Mouse (Mus musculus): ENCODE results near the gene Dyrk3. TPM values are rescaled to one million over a fixed set of nuclear protein-coding genes. Genes with fewer than 3 reads are reported as not detected.
"Not testable (repeated sequence)": the region's sequence is repeated elsewhere in the genome, so short reads cannot be mapped to it uniquely, and the experiment has no call there.

Gene Dyrk3
- polyA plus RNA-seq, 1 experiment: 0.94 TPM

DNA sequence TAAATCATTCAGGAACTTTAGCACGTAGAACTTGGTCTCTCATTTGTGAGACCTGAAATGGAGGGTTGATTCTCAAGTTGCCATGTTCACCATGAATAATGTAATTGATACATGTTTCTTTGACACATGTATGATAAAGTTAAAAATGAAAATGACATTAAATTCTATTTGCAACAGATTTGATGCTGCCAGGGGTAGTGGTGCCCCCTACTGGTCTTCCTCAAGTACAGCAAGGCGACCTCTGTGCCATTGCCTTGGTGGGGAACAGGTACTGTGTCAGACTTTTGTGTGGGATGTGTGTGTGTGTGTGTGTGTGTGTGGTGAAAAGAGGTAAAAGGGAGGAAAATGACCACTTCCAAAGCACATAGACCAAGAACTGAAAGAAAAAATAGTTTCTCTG, 17.3 kb upstream of the Dyrk3 start:
- H3K4me1 ChIP-seq (ENCODE audit: control insufficient read depth, insufficient read depth, low read length): peaks cover 5% of the 10 kb centered on the region
- peak; percentile 42 for DNase-seq
- no peak for TF ChIP-seq POLR2A (IDR thresholded peaks at IDR 0.05; ENCODE audit: low read depth, low read length)
- peak; percentile 88 for TF ChIP-seq CTCF (conservative IDR thresholded peaks at IDR 0.05; ENCODE audit: insufficient read depth, insufficient read length, low read depth, low read length)
- 0 out of 2 replicates have a peak, but pooled peaks cover 5% of the 10 kb centered on the region for H3K36me3 ChIP-seq (ENCODE audit: control insufficient read depth, insufficient read depth, low read length)
- no peaks in the 10 kb centered on the region for H3K27me3 ChIP-seq (replicated peaks; ENCODE audit: control insufficient read depth, insufficient read depth, low read length)
- no peak overlapping the region for H3K27ac ChIP-seq (ENCODE audit: insufficient read depth, low read depth, low read length)
- 66% methylated on average over 2 of the region's 2 CpGs for WGBS
- no peak overlapping the region for H3K4me3 ChIP-seq (ENCODE audit: insufficient read depth, low read depth, low read length)

DNA sequence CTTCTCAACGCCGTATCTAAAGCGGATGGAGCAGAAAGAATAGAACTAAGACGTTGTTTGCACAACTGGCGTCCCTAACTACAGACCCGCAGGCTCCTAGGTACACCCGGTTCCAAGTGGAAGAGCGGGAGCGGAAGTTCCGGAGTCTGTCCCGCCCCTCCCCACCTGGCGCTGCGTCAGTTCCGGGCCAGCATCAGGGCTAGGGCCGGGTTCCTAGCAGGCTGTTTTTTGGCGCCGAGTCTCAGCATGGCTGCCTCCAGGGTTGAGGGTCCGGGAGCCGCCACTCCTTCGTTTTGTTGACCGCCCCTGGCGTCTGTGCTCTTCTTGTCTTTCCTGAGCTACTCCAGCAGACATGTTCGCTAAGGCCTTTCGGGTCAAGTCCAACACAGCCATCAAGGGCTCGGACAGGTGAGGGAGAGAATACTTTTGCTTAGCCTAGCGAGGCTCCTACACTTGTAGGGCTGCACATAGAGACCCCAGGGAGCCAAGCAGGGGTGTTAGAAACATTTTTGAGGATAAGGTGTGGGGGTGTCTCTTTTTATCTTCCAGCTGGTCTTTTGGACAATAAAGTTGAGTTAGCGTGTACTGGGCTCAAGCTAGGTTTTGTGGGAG, 15.0 kb upstream of the Dyrk3 start, which contains the start of gene Eif2d:
TSS of gene Eif2d (plus strand) at position 164 of the 612 bp plus-strand sequence.
- Histone ChIP-seq H3K4me1 (ENCODE audit: control insufficient read depth, insufficient read depth, low read length) (peaks cover 5% of the 10 kb centered on the region; the same call in 1 of the 2 replicates), H3K27ac (ENCODE audit: insufficient read depth, low read depth, low read length) (peak within 1 kb of the TSS; percentile 29; the same call in 1 of the 2 replicates), H3K36me3 (ENCODE audit: control insufficient read depth, insufficient read depth, low read length) (no peaks in the 10 kb centered on the region), H3K27me3 (replicated peaks; ENCODE audit: control insufficient read depth, insufficient read depth, low read length) (no peaks in the 10 kb centered on the region), H3K4me3 (ENCODE audit: insufficient read depth, low read depth, low read length) (peak within 1 kb of the TSS; percentile 85)
- under 1% methylated on average over 27 of the region's 27 CpGs for WGBS
- peak; percentile 92 for DNase-seq
- TF ChIP-seq CTCF (conservative IDR thresholded peaks at IDR 0.05; ENCODE audit: insufficient read depth, insufficient read length, low read depth, low read length): no peak
- peak; percentile 51 for TF ChIP-seq POLR2A (IDR thresholded peaks at IDR 0.05; ENCODE audit: low read depth, low read length)

- H3K27me3 ChIP-seq (replicated peaks; ENCODE audit: control insufficient read depth, insufficient read depth, low read length): no peaks in the 10 kb centered on the region
- no peaks in the 10 kb centered on the region for H3K36me3 ChIP-seq (ENCODE audit: control insufficient read depth, insufficient read depth, low read length)
- WGBS: 86% methylated on average over 1 of the region's 1 CpGs
- DNase-seq: no peak
- TF ChIP-seq CTCF (conservative IDR thresholded peaks at IDR 0.05; ENCODE audit: insufficient read depth, insufficient read length, low read depth, low read length): no peak
- TF ChIP-seq POLR2A (IDR thresholded peaks at IDR 0.05; ENCODE audit: low read depth, low read length): no peak
- no peak overlapping the region for H3K27ac ChIP-seq (ENCODE audit: insufficient read depth, low read depth, low read length)
- H3K4me3 ChIP-seq (ENCODE audit: insufficient read depth, low read depth, low read length): no peak overlapping the region
- H3K4me1 ChIP-seq (ENCODE audit: control insufficient read depth, insufficient read depth, low read length): peaks cover 5% of the 10 kb centered on the region; the same call in 1 of the 2 replicates
Measured at GRCm38 (mm10) chr1:131149496-131149895, 11.4 kb upstream of the Dyrk3 start.

DNA sequence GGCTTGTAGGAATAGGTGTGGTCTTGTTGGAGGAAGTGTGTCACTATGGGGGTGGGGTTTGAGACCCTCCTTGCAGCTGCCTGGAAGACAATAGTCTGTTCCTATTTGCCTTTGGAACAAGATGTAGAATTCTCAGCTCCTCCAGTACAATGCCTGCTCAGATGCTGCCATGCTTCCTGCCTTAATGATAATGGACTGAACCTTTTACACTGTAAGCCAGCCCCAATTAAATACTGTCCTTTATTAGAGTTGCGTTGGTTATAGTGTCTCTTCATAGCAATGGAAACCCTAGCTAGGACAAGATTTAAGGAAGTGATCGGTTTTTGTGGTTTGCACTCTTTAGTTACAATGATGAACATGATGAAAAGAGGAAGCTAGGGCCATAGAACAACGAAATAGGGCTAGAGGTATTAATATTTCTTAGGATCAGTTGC, 8.1 kb upstream of the Dyrk3 start:
- H3K36me3 ChIP-seq (ENCODE audit: control insufficient read depth, insufficient read depth, low read length): no peaks in the 10 kb centered on the region
- TF ChIP-seq POLR2A (IDR thresholded peaks at IDR 0.05; ENCODE audit: low read depth, low read length) (no peak), CTCF (conservative IDR thresholded peaks at IDR 0.05; ENCODE audit: insufficient read depth, insufficient read length, low read depth, low read length) (no peak)
- WGBS: 83% methylated on average over 3 of the region's 3 CpGs
- no peak overlapping the region for H3K4me3 ChIP-seq (ENCODE audit: insufficient read depth, low read depth, low read length)
- DNase-seq: no peak
- no peaks in the 10 kb centered on the region for H3K4me1 ChIP-seq (ENCODE audit: control insufficient read depth, insufficient read depth, low read length)
- no peaks in the 10 kb centered on the region for H3K27me3 ChIP-seq (replicated peaks; ENCODE audit: control insufficient read depth, insufficient read depth, low read length)
- H3K27ac ChIP-seq (ENCODE audit: insufficient read depth, low read depth, low read length): no peak overlapping the region

- H3K36me3 ChIP-seq (ENCODE audit: control insufficient read depth, insufficient read depth, low read length); DNase-seq; H3K27ac ChIP-seq (ENCODE audit: insufficient read depth, low read depth, low read length); H3K4me3 ChIP-seq (ENCODE audit: insufficient read depth, low read depth, low read length); H3K27me3 ChIP-seq (replicated peaks; ENCODE audit: control insufficient read depth, insufficient read depth, low read length); H3K4me1 ChIP-seq (ENCODE audit: control insufficient read depth, insufficient read depth, low read length): not testable (repeated sequence)
- 89% methylated on average over 3 of the region's 3 CpGs for WGBS
Measured at GRCm38 (mm10) chr1:131145222-131145621, 7.1 kb upstream of the Dyrk3 start.

DNA sequence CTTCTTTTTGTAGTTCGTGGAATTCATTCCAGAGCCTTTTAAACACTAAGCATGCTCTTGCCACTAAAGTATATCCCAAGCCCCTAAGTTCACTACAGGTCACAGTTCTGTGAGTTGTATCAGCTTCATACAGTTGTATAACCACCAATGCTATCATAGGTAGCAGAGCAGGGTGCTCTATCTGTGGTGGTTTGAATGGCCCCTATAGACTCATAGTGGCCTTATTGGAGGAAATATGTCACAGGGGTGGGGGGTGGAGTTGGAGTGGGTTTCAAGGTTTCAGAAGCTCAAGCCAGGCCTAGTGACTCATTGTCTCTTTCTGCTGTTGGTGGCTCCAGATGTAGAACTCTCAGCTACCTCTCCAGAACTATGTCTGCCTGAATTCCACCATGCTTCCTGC, 4.3 kb upstream of the Dyrk3 start:
- Histone ChIP-seq H3K4me3 (ENCODE audit: insufficient read depth, low read depth, low read length) (no peak overlapping the region), H3K27me3 (replicated peaks; ENCODE audit: control insufficient read depth, insufficient read depth, low read length) (no peaks in the 10 kb centered on the region), H3K36me3 (ENCODE audit: control insufficient read depth, insufficient read depth, low read length) (no peaks in the 10 kb centered on the region), H3K4me1 (ENCODE audit: control insufficient read depth, insufficient read depth, low read length) (no peaks in the 10 kb centered on the region; the same call in 1 of the 2 replicates), H3K27ac (ENCODE audit: insufficient read depth, low read depth, low read length) (no peak overlapping the region)
- TF ChIP-seq CTCF (conservative IDR thresholded peaks at IDR 0.05; ENCODE audit: insufficient read depth, insufficient read length, low read depth, low read length) (no peak), POLR2A (IDR thresholded peaks at IDR 0.05; ENCODE audit: low read depth, low read length) (no peak)
- 77% methylated on average over 1 of the region's 1 CpGs for WGBS
- no peak for DNase-seq

- H3K4me1 ChIP-seq (ENCODE audit: control insufficient read depth, insufficient read depth, low read length): no peaks in the 10 kb centered on the region; the same call in 1 of the 2 replicates
- 50% methylated on average over 2 of the region's 2 CpGs for WGBS
- no peak for DNase-seq
Measured at GRCm38 (mm10) chr1:131141449-131141848, 3.3 kb upstream of the Dyrk3 start.

More at GRCm38 (mm10) chr1:131141449-131141848, 3.3 kb upstream of the Dyrk3 start:
- Histone ChIP-seq H3K4me3 (ENCODE audit: insufficient read depth, low read depth, low read length) (no peak overlapping the region), H3K27ac (ENCODE audit: insufficient read depth, low read depth, low read length) (no peak overlapping the region), H3K36me3 (ENCODE audit: control insufficient read depth, insufficient read depth, low read length) (no peaks in the 10 kb centered on the region), H3K27me3 (replicated peaks; ENCODE audit: control insufficient read depth, insufficient read depth, low read length) (no peaks in the 10 kb centered on the region)
- TF ChIP-seq CTCF (conservative IDR thresholded peaks at IDR 0.05; ENCODE audit: insufficient read depth, insufficient read length, low read depth, low read length) (no peak), POLR2A (IDR thresholded peaks at IDR 0.05; ENCODE audit: low read depth, low read length) (no peak)
